Mouse (Mus musculus) kidney, postnatal 0 days (tissue): ENCODE data around the gene Gab2. TPM values are rescaled to one million over a fixed set of nuclear protein-coding genes. Genes with fewer than 3 reads are reported as not detected.
A peak's percentile ranks its signal among the peaks of the same experiment; 100 is the strongest.

ENCODE experiments used
- ATAC-seq: fragments of 200-750 bp; cut with Nextera tagmentation; replicated peaks from 2 replicates; pipeline ENCODE4 v1.8.0; 2017; ENCODE audit warnings: low read depth, moderate number of reproducible peaks, moderate TSS enrichment, moderate library complexity; ENCODE audit not compliant: low FRiP score
- DNase-seq: peaks from one replicate; pipeline ENCODE4 v3.0.0-alpha.2; 2016; ENCODE audit warnings: low spot score
- H3K27ac ChIP-seq: fragments of 300-500 bp; sonication (generic); 2 replicates; pipeline ENCODE4 v1.5.1; 2014; ENCODE audit warnings: mild to moderate bottlenecking
- H3K27me3 ChIP-seq: fragments of 300-500 bp; sonication (generic); 2 replicates; pipeline ENCODE4 v1.6.1; 2014; ENCODE audit warnings: low read length, mixed read lengths; ENCODE audit not compliant: insufficient read depth
- H3K36me3 ChIP-seq: fragments of 300-500 bp; sonication (generic); 2 replicates; pipeline ENCODE4 v1.6.1; 2014; ENCODE audit warnings: low read length, mixed read lengths; ENCODE audit not compliant: insufficient read depth
- H3K4me1 ChIP-seq: fragments of 300-500 bp; sonication (generic); replicated peaks from 2 replicates; pipeline ENCODE4 v1.6.1; 2014; ENCODE audit warnings: antibody characterized with exemption, low read length, mixed read lengths; ENCODE audit not compliant: insufficient read depth
- H3K4me2 ChIP-seq: fragments of 300-500 bp; sonication (generic); 2 replicates; pipeline ENCODE4 v1.6.1; 2014; ENCODE audit warnings: mild to moderate bottlenecking, low read length, moderate library complexity, mixed read lengths
- H3K4me3 ChIP-seq: fragments of 300-500 bp; sonication (generic); replicated peaks from 2 replicates; pipeline ENCODE4 v1.5.1; 2014; ENCODE audit warnings: low read depth, low read length
- H3K9ac ChIP-seq: fragments of 300-500 bp; sonication (generic); 2 replicates; pipeline ENCODE4 v1.6.1; 2014; ENCODE audit warnings: low read depth, low read length
- H3K9me3 ChIP-seq: fragments of 300-500 bp; sonication (generic); replicated peaks from 2 replicates; pipeline ENCODE4 v1.6.1; 2016; ENCODE audit warnings: low read length, inconsistent platforms, mixed read lengths
- CTCF ChIP-seq: IDR thresholded peaks from 2 replicates; pipeline ENCODE4 v1.5.1; 2016; ENCODE audit warnings: antibody characterized with exemption, low read depth, mild to moderate bottlenecking, moderate library complexity
- WGBS: fragments of 180-500 bp; shearing (Covaris S2); extraction: QIAGEN DNeasy Blood & Tissue Kit; methylation state at CpG from one replicate; pipeline ENCODE4 v1.1.7; 2014; 5-methylcytosine and 5-hydroxymethylcytosine counted together
- polyA plus RNA-seq: library from polyadenylated mRNA; unstranded; fragments of >200 nt; fragmentation: Nextera tagmentation; extraction: Ambion mirVana; gene quantifications from 2 replicates; pipeline ENCODE4 v1.2.1, GENCODE M21; 2015

Gab2 gene
- polyA plus RNA-seq, 1 experiment from 2014 or later = 10.6 TPM

GRCm38 (mm10) chr7:97312196-97312595 is 230.8 kb downstream of the Gab2 start:
- Histone ChIP-seq H3K4me2 (no peak overlapping the region), H3K9ac (no peak overlapping the region), H3K27ac (no peak overlapping the region), H3K9me3 (no peaks in the 10 kb centered on the region), H3K4me3 (no peak overlapping the region), H3K36me3 (peaks cover 37% of the 10 kb centered on the region), H3K27me3 (no peaks in the 10 kb centered on the region), H3K4me1 (no peaks in the 10 kb centered on the region)
- no peak for DNase-seq
- no peak for ATAC-seq
- TF ChIP-seq CTCF = no peak
- WGBS = 87% methylated on average over 17 of the region's 17 CpGs

GRCm38 (mm10) chr7:97312856-97313255 is 231.5 kb downstream of the Gab2 start:
- H3K4me2 ChIP-seq = no peak overlapping the region
- TF ChIP-seq CTCF = no peak
- no peak overlapping the region for H3K9ac ChIP-seq
- ATAC-seq (no peak), DNase-seq (no peak)
- H3K27me3 ChIP-seq = no peaks in the 10 kb centered on the region
- no peaks in the 10 kb centered on the region for H3K4me1 ChIP-seq
- 84% methylated on average over 6 of the region's 6 CpGs for whole genome bisulfite sequencing
- H3K36me3 ChIP-seq = peaks cover 31% of the 10 kb centered on the region
- peak overlapping the region; percentile 5; the same call in 1 of the 2 replicates for H3K27ac ChIP-seq
- no peak overlapping the region for H3K4me3 ChIP-seq
- no peaks in the 10 kb centered on the region for H3K9me3 ChIP-seq

DNA sequence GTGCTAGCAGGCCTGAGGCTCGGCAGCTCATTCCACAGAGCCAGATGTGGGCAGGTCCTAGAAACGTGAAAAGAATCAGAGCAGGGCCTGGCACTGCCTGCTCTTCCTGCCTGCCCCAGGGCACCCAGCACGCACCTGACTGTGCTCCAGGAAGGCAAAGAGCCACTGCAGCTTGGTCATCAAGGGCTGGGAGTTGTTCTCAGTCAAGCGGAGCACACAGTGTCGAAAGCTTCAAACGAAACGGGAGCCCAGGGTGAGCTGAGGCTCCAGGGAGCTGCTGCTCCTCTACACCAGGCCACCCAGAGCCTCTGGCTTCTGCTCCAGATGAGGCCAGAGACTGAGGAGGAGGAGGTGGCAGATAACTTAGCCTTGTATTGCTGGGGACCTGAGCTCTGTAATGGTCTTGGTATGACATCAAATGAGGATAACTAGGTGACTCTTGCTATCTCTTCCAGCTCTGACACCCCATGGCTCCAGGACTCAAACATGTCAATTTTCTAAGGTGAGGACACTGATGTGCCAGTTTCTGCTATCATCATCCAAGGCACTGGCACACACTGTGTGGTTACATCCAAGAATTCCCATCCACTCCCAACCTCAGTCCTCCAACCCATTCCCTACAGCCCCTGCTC is 232.1 kb downstream of the Gab2 start:
- no peak for DNase-seq
- 55% methylated on average over 7 of the region's 7 CpGs for WGBS
- no peak for TF ChIP-seq CTCF
- ATAC-seq = peak; percentile 55
- H3K36me3 ChIP-seq = peaks cover 26% of the 10 kb centered on the region
- H3K27me3 ChIP-seq = no peaks in the 10 kb centered on the region
- H3K4me2 ChIP-seq = no peak overlapping the region
- H3K4me1 ChIP-seq = no peaks in the 10 kb centered on the region
- no peak overlapping the region for H3K27ac ChIP-seq
- no peak overlapping the region for H3K4me3 ChIP-seq
- H3K9me3 ChIP-seq = no peaks in the 10 kb centered on the region
- no peak overlapping the region for H3K9ac ChIP-seq

DNA sequence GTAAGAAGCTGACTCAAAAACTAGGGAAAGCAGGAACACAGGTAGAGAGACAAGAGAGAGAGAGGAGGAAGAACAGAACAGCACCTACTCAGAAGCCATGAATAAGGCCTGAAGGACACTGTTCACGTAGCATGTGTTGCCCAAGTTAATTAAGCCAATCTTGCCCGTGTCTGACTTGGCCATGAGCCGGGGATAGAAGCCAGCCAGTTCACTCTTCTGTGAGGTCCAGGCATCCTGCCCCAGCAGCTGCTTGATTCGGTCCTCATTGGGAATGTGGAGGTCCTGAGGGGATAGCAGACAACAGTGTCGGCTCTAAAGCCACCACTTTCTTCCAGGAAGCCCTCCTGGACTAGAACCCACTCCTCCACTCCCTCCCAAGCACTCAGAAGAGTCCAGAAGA is 233.3 kb downstream of the Gab2 start:
- WGBS = 96% methylated on average over 5 of the region's 5 CpGs
- DNase-seq (no peak), ATAC-seq (no peak)
- no peak for TF ChIP-seq CTCF
- no peak overlapping the region for H3K4me2 ChIP-seq
- no peaks in the 10 kb centered on the region for H3K27me3 ChIP-seq
- H3K4me3 ChIP-seq = no peak overlapping the region
- no peak overlapping the region for H3K27ac ChIP-seq
- H3K4me1 ChIP-seq = no peaks in the 10 kb centered on the region
- no peak overlapping the region for H3K9ac ChIP-seq
- H3K9me3 ChIP-seq = no peaks in the 10 kb centered on the region
- peaks cover 15% of the 10 kb centered on the region; the same call in 1 of the 2 replicates for H3K36me3 ChIP-seq

DNA sequence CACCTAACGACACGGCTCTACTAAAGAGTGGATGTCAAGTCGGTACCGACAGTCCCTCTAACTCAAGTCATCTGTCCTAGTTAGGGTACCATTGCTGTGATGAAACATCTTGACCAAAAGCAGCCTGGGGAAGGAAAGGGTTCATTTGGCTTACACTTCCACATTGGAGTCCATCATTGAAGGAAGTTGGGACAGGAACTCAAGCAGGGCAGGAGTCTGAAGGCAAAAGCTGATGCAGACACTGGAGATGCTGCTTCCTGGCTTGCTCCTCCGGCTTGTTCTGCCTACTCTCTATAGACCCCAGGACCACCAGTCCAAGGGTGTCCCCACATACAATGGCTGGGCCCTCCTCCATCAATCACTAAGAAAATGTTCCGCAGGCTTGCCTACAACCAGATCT is 234.3 kb downstream of the Gab2 start:
- no peak for ATAC-seq
- no peak for DNase-seq
- Histone ChIP-seq H3K9ac (no peak overlapping the region), H3K4me3 (no peak overlapping the region), H3K4me2 (no peak overlapping the region), H3K27ac (no peak overlapping the region), H3K4me1 (no peaks in the 10 kb centered on the region), H3K36me3 (peaks cover 8% of the 10 kb centered on the region; the same call in 1 of the 2 replicates), H3K27me3 (no peaks in the 10 kb centered on the region), H3K9me3 (no peaks in the 10 kb centered on the region)
- 75% methylated on average over 6 of the region's 6 CpGs for WGBS
- no peak for TF ChIP-seq CTCF

DNA sequence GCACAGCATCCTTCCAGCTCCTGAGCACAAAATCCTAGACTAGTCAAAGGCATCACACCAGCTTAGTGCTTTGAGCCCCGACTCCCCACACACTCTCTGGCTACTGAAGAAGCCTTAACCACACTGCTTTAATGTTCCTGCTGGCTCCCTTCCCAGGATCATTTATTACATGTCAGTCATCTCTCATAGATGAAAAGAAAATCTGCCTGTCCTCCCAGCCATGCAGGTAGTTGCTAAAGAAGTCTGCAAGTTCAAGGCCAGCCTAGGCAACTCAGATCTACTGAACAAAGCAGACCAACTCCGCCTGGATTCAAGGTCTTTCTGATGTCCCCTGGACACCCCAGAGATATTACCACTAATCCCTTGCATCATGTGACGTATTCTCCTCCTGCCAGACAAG is 236.3 kb downstream of the Gab2 start:
- Histone ChIP-seq H3K4me3 (no peak overlapping the region), H3K9me3 (no peaks in the 10 kb centered on the region), H3K27me3 (no peaks in the 10 kb centered on the region), H3K27ac (no peak overlapping the region), H3K4me2 (no peak overlapping the region), H3K4me1 (no peaks in the 10 kb centered on the region), H3K36me3 (no peaks in the 10 kb centered on the region; the same call in 1 of the 2 replicates), H3K9ac (no peak overlapping the region)
- no peak for TF ChIP-seq CTCF
- 78% methylated on average over 3 of the region's 3 CpGs for WGBS
- no peak for ATAC-seq
- DNase-seq = no peak

GRCm38 (mm10) chr7:97324342-97324741 is 243.0 kb downstream of the Gab2 start:
- H3K9me3 ChIP-seq = no peaks in the 10 kb centered on the region
- H3K4me1 ChIP-seq = peaks cover 6% of the 10 kb centered on the region; the same call in 1 of the 2 replicates
- DNase-seq (no peak), ATAC-seq (no peak)
- no peaks in the 10 kb centered on the region for H3K36me3 ChIP-seq
- no peak for TF ChIP-seq CTCF
- H3K9ac ChIP-seq = no peak overlapping the region
- WGBS = 87% methylated on average over 8 of the region's 8 CpGs
- peaks cover 12% of the 10 kb centered on the region for H3K27me3 ChIP-seq
- H3K27ac ChIP-seq = no peak overlapping the region
- H3K4me3 ChIP-seq = no peak overlapping the region
- H3K4me2 ChIP-seq = no peak overlapping the region
